Mouse (Mus musculus) cerebellum, adult 11-12 months (tissue): ENCODE data around the gene Fars2.

ENCODE experiments used
- DNase-seq: peaks from one replicate; pipeline ENCODE4 v3.0.0; 2022

Gene Fars2

DNA sequence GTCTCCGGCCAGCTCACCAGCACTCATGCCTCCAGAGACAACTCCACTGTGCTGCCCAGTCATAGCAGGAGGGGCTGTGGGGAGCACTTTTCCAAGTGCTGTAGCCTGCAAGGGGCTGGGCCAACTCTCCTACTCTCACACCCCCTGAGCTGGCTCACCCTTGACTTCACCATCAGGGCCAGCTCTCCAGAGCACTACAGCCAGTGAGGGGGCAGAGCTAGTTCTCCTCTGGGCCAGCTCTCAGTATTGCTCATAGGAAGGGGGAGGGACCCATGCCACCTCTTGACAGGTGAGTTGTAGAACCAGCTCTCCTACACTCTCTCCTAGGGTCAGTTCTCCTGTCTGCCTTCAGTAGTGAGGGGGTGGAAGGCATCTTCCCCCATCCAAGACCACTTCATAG is 413.6 kb downstream of the Fars2 start:
- no peak for DNase-seq

DNA sequence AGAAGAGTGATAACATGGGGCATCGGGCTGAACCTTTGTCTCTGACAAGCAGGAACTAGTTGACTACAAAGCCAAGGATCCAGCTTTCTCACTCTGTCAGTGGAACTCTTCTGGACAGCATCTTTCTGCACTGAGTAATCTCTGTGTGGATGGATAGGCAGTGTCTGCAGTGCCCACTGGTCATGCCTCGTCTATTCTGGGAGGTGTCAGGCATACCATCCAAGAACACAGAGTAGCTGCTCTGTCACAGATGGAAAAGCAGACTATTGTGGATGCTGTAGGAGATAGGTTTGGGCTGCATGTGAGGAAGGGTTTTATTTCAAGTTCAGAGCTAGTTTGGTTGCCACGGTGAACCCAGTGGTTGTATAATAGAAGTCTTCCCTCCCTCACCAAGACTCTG is 414.7 kb downstream of the Fars2 start:
- DNase-seq, result no peak

DNA sequence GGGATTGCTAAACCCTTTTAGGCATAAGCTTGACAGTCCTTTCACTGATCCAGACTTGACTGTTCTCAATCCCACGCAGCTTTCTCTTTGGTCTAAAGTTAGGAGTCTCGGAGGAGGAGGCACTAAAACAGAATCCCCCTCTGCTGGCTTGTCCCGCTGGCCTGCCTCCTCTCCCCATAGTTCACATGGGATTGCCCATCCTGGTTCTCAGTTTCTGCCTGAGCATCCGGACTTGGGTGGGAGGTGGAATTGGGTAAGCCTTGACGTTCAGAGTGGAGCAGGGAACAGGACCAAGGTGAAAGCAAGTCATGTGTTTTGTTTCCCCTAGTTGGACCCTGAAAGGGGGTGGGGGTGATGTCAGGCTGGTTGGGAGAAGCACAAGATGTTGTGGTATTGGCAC is 415.9 kb downstream of the Fars2 start:
- no peak for DNase-seq

DNA sequence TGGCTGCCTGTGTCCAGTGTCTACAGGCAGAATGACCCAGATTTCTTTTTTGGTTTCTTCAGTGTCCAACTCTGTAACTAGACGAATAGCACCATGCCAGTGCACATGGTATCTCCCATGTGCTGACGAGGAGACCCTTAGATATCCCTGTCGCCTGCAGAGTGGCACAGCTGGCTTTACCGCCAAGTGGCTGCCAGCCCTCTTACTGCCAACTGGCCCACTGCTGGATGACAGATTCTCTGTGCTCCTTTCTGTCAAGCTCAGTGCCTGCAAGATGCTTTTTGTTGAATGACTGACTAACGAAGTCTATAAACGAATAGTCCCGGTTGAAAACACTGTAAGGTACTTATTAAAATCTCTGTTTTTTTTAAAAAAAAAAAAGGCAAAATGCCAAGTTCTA is 416.3 kb downstream of the Fars2 start:
- DNase-seq, result no peak

DNA sequence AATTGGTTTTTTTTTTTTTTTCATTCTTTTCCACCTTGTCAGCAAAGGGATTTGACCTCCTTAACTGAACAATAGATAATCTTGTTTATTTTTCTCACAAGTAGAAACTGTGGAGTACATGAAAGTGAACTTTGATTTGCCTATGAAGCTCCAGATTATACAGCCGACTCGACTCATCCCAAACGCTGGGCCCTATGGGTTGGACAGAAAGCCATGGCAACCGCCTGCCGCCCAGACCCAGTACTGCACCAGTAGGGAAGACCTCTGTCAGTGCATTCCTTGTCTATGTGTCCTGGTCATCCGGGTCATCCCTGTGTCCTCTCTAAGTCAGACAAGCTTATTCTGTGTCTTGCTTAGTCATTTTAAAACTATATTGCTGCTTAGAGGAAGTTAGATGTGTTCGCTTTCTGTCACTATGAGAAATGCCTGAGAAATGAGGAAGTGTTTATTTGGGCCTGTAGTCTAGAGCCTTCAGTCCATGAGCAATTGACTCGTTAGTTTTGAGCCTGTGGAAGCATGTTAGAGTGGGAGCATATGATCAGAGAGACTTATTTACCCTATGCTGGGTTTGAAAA is 416.8 kb downstream of the Fars2 start:
- DNase-seq, result no peak

DNA sequence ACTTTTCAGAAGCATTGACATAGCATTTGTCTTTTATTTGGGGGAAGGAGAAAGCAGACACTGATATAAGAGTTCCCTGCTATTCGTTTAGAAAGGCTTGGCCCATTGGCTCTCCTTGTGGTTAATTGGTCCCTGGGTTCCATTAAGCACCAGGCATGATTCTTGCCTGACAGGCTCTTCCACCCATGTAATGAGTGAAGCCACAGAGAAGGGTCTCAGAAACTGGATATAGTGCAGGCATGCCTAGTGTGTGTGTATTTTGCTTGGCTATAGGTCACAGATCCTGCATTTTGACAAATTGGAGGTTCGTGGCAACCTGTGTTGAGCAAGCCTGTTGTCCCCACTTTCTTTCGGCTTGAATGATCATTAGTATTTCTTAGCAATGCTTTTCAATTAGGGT is 420.4 kb downstream of the Fars2 start:
- no peak for DNase-seq

DNA sequence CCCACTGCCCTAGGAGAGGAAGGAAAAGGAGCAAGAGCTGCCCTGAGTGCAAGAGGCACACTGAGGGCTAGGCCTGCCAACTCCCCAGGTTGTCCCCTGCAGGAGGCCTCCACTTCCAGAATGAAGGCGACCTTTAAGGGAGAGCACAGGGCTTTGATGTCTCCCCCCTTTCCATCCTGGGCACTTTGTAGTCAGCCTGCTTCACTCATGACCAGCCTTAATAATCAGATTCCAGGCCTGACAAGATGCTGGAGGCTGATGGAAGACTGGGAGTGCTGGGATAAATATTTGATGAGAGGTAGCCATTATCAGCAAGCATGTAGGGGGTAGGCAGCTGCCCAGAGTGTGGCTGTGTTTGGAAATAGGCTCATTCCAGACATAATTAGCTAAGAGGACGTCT is 421.2 kb downstream of the Fars2 start:
- no peak for DNase-seq

DNA sequence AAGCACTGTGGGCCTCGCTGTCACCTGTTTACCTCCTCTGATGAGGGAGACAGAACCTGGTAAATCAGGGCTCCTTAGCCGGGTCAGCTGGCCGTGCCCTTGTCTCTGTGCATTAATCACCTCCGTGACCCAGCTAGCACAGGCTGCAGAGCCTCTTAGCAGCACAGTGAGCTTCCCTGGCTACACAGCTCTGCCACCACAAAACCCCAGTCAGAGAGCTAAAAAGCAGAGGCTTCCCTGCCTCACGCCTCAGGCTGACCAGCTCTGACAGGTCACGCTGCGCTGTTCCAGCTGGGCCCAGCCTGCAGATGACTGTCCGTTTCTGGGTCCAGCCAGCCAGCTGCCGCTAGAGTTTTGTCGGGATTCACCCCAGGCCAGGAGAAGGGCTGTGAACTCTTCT is 423.0 kb downstream of the Fars2 start:
- DNase-seq, result no peak

DNA sequence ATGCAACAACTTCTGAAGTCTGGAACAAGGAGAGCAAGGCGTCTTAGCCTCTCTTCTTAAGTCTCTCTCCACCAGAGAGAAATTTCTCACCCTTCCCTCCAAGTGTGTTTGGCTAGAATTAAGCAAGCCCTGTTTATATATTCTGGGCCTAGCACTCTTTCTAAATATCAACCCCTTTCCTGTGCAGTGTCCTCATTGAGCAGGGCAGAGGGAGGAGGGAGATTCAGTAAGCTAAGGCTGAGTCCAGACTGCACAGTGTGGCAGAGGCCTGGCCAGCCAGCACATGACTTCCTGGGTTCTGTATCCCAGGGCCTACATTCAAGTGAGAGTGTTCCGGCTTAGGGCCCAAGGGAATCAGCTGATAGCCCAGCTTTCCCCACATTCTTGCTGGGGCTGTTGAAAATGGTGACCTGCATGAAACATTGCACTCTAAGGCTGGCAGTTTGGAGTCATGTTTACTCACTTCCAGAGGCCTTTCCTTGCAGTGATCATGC is 424.1 kb downstream of the Fars2 start:
- no peak for DNase-seq

DNA sequence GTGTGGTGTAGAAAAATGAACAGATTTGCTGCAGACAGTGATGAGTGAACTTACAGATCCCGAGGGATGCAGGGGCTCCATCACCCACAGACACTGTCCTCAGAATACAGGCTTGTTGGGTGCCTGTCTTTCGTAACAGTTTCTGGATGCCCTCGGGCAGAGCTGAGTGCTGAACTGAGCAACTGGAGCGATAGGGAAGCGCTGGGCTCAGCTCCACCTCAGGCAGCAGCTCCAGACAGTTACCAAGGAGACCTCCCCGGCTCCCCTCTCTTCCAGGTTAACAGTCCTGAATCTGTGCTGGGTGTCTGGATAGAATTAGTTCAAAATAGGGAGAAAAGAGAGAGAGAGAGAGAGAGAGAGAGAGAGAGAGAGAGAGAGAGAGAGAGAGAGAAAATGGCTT is 433.5 kb downstream of the Fars2 start:
- DNase-seq, result no peak

DNA sequence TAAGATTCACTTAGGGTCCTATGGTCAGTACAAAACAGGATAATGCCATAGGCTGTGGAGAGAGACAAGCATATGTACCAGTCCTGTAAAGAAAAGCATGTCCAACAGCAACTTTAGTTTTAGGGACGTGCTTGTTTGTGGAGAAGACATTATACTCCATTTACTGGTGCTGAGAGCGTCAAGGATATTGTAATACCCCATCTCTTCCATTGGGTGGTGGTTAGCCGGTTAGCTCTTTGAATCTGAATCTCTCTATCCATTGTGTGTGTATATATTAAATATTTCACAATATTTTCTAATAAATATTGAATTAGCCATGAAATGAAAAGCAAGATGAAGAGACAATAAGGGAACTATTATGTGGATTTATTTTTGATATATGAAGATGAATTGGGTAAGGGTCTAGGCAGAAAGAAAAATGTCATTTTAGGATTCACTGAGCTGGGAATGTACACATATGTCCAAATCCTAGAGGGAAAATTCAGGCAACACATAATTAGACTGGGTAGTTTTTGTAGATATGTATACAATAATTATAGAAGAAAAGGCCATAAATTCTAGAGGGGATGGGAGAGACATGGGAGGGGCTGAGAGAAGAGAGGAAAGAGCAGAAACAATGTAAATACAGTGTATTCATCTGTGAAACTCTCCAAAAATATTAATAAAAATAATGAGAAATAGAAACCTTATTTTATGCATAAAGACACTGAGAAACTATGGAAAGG is 435.5 kb downstream of the Fars2 start:
- no peak for DNase-seq

DNA sequence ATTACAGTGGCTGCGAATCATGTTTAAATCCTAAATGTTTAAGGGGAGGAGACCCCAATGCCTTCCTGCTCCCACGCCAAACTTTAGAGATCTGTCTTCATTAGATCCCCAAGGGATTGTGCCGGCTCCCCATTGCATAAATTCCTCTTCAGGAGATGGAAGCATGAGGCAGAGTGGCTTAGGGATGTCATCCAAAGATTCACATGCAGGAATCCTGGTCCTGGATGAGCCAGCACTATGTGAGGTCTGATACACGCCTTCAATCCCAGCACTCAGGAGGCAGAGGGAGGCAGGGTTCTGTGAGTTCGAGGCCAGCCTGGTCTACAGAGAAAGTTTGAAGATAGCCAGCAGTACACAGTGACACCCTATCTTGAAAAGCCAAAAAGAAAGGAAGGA is 436.0 kb downstream of the Fars2 start:
- no peak for DNase-seq

DNA sequence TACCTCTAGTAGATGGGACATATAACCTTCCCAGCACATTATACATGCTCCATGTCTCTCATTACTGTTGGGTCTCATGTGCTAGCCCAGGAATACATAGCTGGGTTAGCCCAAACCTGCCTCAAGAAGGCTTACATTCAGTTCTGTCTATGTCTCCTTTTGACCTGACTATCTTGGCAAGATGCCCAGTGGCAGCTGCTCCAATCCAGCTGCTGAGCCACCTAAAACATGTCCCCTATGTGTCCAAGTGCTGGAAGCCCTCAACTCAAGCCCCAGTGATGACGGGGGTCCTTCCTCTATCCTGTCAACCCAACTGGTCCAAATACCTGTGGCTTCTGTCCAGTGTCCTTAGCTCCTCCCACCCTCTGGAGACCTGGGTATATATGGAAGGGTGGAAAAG is 437.5 kb downstream of the Fars2 start:
- no peak for DNase-seq

DNA sequence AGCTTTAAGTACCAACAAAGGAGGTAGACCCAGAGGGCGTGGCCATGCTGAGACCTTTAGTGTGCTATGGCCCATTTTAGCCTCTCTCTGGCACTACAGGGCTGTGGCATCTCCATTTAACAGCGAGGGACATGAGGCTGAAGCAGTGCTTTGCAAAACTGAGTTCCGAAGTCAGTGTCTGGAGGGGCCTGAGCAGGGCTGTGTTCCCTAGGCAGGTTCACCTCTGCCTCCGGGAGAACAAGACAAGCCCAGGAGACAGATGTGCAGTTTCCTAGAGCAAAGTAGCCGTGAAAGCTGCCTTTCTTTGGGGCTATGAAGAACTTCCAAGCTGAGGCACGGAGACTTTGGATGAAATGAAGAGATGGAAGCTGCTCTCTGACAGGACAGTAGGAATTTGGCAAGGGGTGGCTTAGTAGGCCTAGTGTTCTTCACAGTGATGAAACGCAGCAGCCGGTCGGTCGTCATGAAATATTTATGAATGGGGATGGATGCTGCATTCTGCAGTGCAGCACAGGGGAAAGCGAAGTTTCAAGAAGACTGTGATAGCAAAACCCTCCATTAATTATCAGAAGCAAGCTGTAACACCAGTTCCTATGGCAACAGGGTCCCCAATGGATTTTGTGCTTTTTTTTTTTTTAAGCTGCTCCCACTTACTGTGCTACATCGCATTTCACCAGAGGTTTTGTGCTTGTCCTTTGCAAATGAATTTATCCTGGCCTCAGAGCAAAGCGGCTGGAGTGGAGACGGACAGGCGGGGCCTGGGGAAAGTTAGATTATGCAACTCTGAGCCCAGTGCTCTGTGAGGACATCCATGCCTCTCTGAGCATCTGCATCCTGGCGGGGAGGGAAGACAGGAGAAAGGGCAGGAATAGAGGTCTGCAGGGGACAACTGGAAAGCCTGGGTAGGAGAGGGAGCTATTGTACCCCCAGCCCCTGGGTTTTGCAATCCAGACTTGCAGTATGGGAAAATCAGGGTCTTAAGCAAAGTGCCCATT is 445.5 kb downstream of the Fars2 start:
- DNase-seq, result no peak

DNA sequence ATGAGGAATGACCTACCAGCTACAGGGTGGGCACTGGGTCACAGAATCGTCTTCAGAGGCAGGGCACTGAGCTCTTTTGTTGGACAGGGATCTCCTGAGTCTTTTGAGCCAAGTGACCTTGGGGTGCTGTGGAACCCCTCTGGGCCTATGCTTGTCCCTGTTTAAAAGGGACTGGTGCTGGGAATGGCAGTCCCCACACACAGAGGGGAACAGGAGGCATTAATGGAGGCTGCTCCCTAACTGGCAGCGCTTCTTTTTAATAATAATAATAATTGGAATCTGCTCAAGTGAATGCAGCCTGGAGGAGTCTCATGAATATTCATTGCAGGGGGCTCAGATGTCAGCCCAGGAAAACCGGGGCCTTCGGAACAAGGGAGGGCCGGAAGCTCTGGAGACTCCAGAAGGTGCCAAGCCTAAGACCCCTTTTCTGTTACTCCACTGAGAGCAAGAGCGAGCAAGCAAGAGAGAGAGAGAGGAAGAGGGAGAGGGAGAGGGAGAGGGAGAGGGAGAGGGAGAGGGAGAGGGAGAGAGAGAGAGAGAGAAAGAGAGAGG is 447.6 kb downstream of the Fars2 start:
- DNase-seq, result no peak

DNA sequence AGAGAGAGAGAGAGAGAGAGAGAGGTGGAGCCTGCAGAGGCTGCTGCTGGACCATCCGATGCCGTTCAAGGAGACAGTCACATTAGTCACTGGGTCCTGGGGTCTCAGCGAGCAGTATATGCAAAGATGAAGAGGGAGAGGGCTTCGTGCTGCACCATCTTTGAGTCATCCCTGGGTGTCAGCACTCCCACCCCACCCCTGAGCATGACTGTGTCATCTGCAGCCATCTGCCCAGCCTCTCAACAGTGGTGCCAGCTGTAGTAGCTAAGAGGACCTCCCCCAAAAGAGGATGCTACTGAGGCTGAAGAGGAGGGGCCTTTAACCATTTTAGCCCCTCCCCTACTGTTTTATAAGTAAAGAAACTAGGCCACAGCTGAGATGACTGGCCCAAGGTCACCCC is 459.6 kb downstream of the Fars2 start:
- DNase-seq, result no peak

DNA sequence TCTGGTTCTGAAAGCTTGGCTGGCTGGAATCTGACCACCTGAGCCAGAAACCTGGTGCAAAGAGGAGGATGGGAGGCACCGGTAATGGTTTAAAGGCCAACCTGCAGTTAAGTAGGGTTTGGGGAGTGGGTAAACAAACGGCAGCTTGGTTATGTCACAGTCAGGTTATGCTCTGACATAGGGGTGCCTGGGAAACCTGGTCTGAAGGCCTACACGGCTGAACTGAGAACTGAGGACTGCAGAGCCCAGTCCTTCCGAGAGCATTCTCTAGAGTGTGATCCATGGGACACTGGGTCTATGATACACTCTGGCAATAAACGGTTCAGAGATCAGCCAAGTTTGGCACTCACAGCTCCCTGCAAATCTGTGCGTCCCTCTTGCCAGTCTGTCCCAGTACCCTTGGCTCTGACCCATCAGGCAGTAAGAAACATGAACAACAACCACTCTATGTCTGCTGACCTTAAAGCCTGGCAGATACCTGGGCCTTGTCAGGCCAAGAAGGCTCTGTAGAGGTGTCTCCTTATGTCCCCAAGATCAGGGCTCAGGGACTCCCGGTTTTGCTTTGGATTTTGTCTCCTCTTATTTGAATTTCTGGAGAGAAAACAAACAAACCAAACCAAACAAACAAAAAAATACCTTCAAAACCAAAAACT is 460.8 kb downstream of the Fars2 start:
- DNase-seq, result peak; percentile 55

DNA sequence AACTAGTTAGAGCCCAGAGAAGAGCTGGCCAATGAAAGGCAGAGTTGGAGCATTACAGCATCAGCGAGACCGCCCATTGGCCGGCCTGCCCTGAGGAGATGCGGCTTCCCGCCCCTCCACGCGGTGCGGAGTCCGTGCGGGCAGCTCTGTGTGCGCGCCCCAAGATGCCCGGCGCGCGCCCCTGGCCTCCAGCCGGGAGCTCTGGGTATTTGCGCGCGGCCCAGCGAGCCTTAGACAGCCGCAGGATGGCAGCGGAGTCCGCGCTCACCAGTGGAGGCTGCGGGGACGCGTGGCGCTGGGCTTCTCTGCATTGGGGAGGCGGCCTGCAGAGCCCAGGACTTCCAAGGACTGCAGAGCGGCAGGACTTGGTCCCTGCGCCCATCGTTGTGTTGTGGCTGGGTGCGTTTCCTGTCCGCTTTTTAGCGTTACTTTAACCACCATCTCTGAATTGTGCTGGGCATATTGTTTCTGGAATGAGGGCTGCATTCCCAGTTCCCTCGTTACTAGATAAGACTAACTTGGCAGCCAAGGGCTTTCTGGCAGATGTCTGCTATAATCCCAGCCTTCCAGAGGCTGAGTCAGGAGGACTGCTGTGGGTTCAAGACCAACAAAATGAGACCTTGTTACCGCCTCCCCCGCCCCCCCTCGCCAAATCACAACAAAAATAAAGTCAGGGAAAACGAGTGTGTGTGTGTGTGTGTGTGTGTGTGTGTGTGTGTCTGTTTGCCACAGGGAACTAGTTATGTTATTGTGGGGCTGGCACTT is 461.5 kb downstream of the Fars2 start:
- DNase-seq, result peak; percentile 93

DNA sequence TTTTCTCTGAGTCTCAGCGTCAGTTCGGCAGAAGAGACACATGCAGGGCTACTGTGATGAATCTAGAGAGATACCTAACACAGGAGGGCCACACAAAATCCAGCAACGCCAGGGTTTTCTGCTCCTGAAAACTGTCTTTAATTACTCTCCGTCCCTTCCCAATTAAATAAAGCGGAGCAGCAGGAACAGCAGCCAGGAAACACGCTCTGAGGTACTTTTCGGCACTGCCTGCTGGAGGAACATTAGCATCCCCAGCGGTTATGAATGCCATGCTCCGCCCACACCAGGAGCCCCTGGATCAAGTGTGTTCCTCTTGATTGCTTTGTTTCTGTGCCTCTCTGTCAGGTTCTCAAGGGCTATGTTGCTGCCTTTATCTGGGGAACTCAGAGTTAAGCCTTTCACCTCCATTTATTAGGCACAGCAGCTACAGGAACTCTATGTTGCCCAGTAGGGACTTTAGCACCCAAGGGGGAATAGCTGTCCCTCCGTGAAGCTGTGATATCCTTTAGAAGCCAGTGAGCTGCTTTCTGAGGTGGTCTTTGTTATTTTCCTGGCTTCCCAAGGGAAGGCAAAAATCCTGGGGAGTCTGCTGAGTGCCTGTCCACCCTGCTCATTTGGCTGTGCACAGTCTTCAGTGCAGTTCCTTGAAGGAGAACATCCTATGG is 465.3 kb downstream of the Fars2 start:
- DNase-seq, result no peak

DNA sequence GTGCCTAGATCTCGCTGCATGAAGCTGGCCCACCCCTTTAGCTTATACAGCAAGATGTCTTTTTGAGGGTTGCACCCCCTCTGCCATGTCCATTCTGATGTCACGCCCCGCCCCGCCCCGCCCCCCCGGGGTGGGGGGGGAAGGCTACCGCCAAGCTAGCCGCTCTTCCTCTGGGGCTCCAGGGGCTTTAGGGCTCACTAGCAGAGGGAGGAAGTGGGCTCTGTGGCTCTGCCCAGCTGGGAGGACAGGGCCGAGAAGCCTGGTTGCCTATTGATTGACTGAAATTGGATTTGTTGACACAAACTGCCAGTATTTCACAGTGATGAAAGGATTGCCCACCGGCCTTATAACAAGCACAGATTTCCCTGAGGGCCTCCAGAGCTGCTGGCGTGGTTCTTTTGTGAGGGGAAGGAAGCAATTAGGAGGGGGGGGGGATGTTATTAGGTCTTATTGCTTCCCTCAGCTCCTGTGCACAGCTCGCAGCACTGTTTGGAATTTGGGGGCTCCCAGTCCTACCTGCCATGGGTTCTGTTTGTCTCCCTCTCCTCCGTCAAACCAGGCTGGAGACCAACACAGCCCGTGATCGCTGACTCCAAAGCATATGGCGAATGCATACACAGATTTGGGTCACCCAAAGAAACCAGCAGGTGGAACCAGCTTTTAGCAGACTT is 466.4 kb downstream of the Fars2 start:
- DNase-seq, result no peak

DNA sequence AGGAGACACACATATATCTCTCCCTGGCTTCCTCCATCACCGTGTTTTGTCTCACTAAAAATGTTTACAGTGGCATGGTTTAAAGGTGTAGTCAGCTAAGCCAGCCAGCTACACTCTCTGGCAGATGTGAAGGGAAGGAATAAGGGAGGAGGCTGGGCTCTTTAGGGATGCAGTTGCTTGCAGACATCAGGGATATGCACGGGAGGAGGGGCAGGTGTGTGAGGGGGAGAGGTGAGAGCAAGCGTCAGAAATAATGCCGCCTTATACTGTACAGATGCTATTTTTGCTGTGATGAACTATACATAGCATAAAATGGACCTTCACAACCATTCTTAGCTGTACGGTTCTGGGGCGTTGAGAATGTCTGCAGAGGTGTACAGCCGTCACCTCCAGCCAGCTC is 467.0 kb downstream of the Fars2 start:
- DNase-seq, result no peak
